Mouse (Mus musculus) ES-E14 (cell line): ENCODE measurements around the gene Cenpf.

Experiments
- CHD2 ChIP-seq: IDR thresholded peaks from 2 replicates; pipeline ENCODE4 v1.6.1; 2014; ENCODE audit warnings: mild to moderate bottlenecking, low read depth, low read length, inconsistent platforms
- MAFK ChIP-seq: IDR thresholded peaks from 2 replicates; pipeline ENCODE4 v1.6.1; 2014; ENCODE audit warnings: mild to moderate bottlenecking, low read depth, low read length, inconsistent platforms; ENCODE audit not compliant: insufficient read depth
- ZC3H11A ChIP-seq: IDR thresholded peaks from 2 replicates; pipeline ENCODE4 v1.6.1; 2012; ENCODE audit warnings: low read depth, mild to moderate bottlenecking, inconsistent platforms, low read length, borderline replicate concordance

DNA sequence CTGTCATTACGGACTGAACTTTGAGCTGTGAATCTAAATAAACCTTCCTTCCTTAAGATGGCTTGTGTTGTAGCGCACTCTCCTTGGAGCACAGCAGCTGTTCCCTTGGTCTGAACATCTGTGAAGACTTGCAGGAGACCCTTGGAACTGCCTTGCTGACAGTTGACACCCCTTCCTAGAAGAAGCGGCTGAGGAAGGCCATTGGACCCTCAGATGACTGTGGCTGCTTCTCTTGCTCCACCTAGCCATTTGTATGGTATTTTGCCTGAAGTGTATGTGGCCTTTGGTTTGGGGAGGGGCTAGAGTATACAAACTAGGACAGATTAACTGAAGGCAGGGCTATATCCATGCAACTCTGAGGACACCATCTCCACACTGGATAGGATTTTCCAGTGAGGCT, 90.8 kb downstream of the Cenpf start:
- TF ChIP-seq CHD2: no peak
- TF ChIP-seq MAFK: no peak
- no peak for TF ChIP-seq ZC3H11A
